Mouse (Mus musculus) kidney, embryonic 14.5 days (tissue): Measurements from ENCODE around the gene Astn2. TPM values are rescaled to one million over a fixed set of nuclear protein-coding genes. Genes with fewer than 3 reads are reported as not detected.

Experiments
- ATAC-seq: fragments of 200-750 bp; cut with Nextera tagmentation; 2 replicates; pipeline ENCODE4 v1.8.0; 2017; ENCODE audit warnings: moderate number of reproducible peaks, mild to moderate bottlenecking, moderate TSS enrichment, moderate library complexity; ENCODE audit not compliant: low FRiP score, low TSS enrichment
- H3K27ac ChIP-seq: fragments of 300-500 bp; sonication (generic); 2 replicates; pipeline ENCODE4 v1.5.1; 2014; ENCODE audit warnings: low read depth, mild to moderate bottlenecking, low read length, moderate library complexity, mixed read lengths
- H3K27me3 ChIP-seq: fragments of 300-500 bp; sonication (generic); 2 replicates; pipeline ENCODE4 v1.6.1; 2014; ENCODE audit warnings: mild to moderate bottlenecking, low read length; ENCODE audit not compliant: control insufficient read depth, insufficient read depth
- H3K36me3 ChIP-seq: fragments of 300-500 bp; sonication (generic); 2 replicates; pipeline ENCODE4 v1.6.1; 2014; ENCODE audit warnings: low read length, mixed read lengths; ENCODE audit not compliant: control insufficient read depth, insufficient read depth
- H3K4me1 ChIP-seq: fragments of 300-500 bp; sonication (generic); 2 replicates; pipeline ENCODE4 v1.6.1; 2014; ENCODE audit warnings: low read length, mixed read lengths; ENCODE audit not compliant: control insufficient read depth, insufficient read depth
- H3K4me2 ChIP-seq: fragments of 300-500 bp; sonication (generic); replicated peaks from 2 replicates; pipeline ENCODE4 v1.6.1; 2014; ENCODE audit warnings: low read depth, mild to moderate bottlenecking, low read length
- H3K4me3 ChIP-seq: fragments of 300-500 bp; sonication (generic); 2 replicates; pipeline ENCODE4 v1.5.1; 2014; ENCODE audit warnings: mild to moderate bottlenecking, low read length
- H3K9ac ChIP-seq: fragments of 300-500 bp; sonication (generic); 2 replicates; pipeline ENCODE4 v1.6.1; 2014; ENCODE audit warnings: low read depth, mild to moderate bottlenecking, low read length, moderate library complexity
- H3K9me3 ChIP-seq: fragments of 300-500 bp; sonication (generic); 2 replicates; pipeline ENCODE4 v1.6.1; 2016; ENCODE audit warnings: low read length; ENCODE audit not compliant: control insufficient read depth
- WGBS: fragments of 180-500 bp; shearing (Covaris S2); extraction: QIAGEN DNeasy Blood & Tissue Kit; methylation state at CpG from one replicate; pipeline ENCODE4 v1.1.7; 2014; 5-methylcytosine and 5-hydroxymethylcytosine counted together
- polyA plus RNA-seq: library from polyadenylated mRNA; unstranded; fragments of >200 nt; fragmentation: Nextera tagmentation; extraction: Ambion mirVana; gene quantifications from 2 replicates; pipeline ENCODE4 v1.2.1, GENCODE M21; 2014

Astn2 gene
- polyA plus RNA-seq, 1 experiment from 2014 or later = 0.60 TPM

DNA sequence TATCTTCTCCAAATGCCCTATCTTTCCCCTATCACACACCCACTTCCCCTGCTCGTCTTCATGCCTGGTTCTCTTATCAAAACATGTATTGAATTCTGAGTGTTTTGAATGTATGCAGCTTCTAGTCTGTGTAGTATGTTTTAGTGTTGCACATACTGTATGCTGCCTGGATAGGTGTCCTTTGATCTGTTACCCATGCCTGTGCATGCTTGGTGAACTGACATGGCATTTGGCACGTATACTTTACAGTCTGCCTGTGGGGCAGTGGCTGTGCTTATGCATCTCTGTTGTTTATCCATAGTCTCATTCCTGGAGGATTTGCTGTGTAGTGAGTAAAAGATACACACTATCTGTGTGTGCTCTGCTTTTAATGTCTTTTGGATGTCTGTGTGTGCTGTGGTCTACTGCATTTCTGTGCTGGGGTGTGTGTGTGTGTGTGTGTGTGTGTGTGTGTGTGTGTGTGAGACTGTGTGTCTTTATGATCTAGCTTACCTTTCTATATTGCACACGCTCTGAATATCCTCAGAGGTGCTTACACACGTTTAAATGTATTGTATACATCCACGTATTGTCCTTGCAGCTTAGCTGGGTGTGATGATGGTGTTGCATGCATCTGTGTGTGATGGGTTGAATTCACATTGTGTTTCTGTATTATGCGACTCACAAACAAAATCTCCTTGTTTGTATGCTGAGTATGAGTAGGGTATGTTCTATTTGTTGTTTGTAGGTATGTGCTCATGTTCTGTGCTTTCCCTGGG lies 908.5 kb downstream of the Astn2 start:
- no peak overlapping the region; the same call in 1 of the 2 replicates for H3K9ac ChIP-seq
- H3K9me3 ChIP-seq = no peaks in the 10 kb centered on the region
- H3K4me3 ChIP-seq = no peak overlapping the region
- H3K27me3 ChIP-seq = no peaks in the 10 kb centered on the region
- H3K27ac ChIP-seq = no peak overlapping the region
- H3K4me1 ChIP-seq = 0 out of 2 replicates have a peak, but pooled peaks cover 5% of the 10 kb centered on the region
- no peaks in the 10 kb centered on the region for H3K36me3 ChIP-seq
- WGBS = 60% methylated on average over 6 of the region's 6 CpGs
- no peak; the same call in 1 of the 2 replicates for ATAC-seq
- no peak overlapping the region for H3K4me2 ChIP-seq

DNA sequence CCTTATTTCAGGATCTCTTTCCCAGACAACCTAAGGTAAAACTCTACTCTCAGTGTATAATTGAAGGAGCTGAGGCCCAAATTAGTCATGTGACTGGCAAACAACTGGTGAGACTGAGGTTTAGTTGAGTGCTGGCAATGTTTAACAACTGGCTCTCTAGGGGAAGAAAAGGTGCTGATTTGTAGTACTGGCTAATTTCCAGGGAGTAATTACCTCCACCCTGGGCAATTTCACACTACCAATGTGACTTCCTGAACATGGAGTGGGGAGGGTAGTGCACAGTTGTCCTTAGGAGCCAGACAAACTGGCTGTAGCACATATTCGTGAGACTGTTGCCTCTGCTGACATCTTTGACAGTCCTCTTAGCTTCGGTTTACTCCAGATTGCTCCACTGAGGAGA lies 912.9 kb downstream of the Astn2 start:
- no peak for ATAC-seq
- 41% methylated on average over 2 of the region's 2 CpGs for WGBS
- H3K9me3 ChIP-seq = no peaks in the 10 kb centered on the region

GRCm38 (mm10) chr4:65489711-65490110 lies 914.7 kb downstream of the Astn2 start:
- ATAC-seq = no peak

More for the DNA sequence above, 912.9 kb downstream of the Astn2 start:
- 0 out of 2 replicates have a peak, but pooled peaks cover 5% of the 10 kb centered on the region for H3K4me1 ChIP-seq
- H3K27ac ChIP-seq = no peak overlapping the region
- no peak overlapping the region for H3K4me2 ChIP-seq
- no peaks in the 10 kb centered on the region for H3K27me3 ChIP-seq
- H3K36me3 ChIP-seq = no peaks in the 10 kb centered on the region
- no peak overlapping the region for H3K9ac ChIP-seq
- H3K4me3 ChIP-seq = no peak overlapping the region

GRCm38 (mm10) chr4:65481632-65482031 lies 922.8 kb downstream of the Astn2 start:
- H3K9me3 ChIP-seq = no peaks in the 10 kb centered on the region
- H3K4me3 ChIP-seq = no peak overlapping the region
- WGBS = 76% methylated on average over 5 of the region's 5 CpGs
- H3K4me1 ChIP-seq = no peaks in the 10 kb centered on the region
- H3K36me3 ChIP-seq = no peaks in the 10 kb centered on the region
- H3K27ac ChIP-seq = no peak overlapping the region
- H3K9ac ChIP-seq = no peak overlapping the region
- H3K27me3 ChIP-seq = no peaks in the 10 kb centered on the region
- ATAC-seq = no peak; the same call in 1 of the 2 replicates
- no peak overlapping the region for H3K4me2 ChIP-seq

More at GRCm38 (mm10) chr4:65489711-65490110, 914.7 kb downstream of the Astn2 start:
- H3K4me1 ChIP-seq = no peaks in the 10 kb centered on the region
- WGBS = 75% methylated on average over 3 of the region's 3 CpGs
- H3K9me3 ChIP-seq = no peaks in the 10 kb centered on the region
- H3K4me3 ChIP-seq = no peak overlapping the region
- no peak overlapping the region for H3K9ac ChIP-seq
- no peaks in the 10 kb centered on the region for H3K27me3 ChIP-seq
- no peaks in the 10 kb centered on the region for H3K36me3 ChIP-seq
- H3K27ac ChIP-seq = no peak overlapping the region
- no peak overlapping the region for H3K4me2 ChIP-seq

DNA sequence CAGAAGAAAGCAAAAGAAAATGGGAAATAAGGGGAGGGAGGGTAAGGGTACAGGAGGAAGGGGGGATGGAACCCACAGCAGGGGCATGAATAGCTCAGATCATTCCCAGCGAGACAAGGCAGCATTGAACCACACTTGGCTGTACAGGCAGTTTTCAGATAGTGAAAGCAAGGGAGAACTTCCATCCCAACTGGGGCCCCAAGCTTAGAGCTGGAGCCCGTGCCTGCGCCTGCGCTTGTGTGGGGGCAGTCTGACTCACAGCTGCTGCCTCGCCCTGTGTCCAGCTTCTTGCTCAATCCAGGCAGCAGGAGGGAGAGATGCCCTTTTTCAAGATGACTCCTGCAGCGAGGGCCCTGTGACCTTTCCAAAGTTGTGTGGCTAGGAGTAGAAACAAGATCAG lies 927.3 kb downstream of the Astn2 start:
- H3K27me3 ChIP-seq = no peaks in the 10 kb centered on the region
- no peaks in the 10 kb centered on the region for H3K4me1 ChIP-seq
- no peak overlapping the region for H3K27ac ChIP-seq
- no peaks in the 10 kb centered on the region for H3K9me3 ChIP-seq
- no peak overlapping the region for H3K4me3 ChIP-seq
- H3K9ac ChIP-seq = peak overlapping the region; percentile 12; the same call in 1 of the 2 replicates
- H3K4me2 ChIP-seq = no peak overlapping the region
- 33% methylated on average over 6 of the region's 6 CpGs for WGBS
- H3K36me3 ChIP-seq = no peaks in the 10 kb centered on the region
- ATAC-seq = no peak

DNA sequence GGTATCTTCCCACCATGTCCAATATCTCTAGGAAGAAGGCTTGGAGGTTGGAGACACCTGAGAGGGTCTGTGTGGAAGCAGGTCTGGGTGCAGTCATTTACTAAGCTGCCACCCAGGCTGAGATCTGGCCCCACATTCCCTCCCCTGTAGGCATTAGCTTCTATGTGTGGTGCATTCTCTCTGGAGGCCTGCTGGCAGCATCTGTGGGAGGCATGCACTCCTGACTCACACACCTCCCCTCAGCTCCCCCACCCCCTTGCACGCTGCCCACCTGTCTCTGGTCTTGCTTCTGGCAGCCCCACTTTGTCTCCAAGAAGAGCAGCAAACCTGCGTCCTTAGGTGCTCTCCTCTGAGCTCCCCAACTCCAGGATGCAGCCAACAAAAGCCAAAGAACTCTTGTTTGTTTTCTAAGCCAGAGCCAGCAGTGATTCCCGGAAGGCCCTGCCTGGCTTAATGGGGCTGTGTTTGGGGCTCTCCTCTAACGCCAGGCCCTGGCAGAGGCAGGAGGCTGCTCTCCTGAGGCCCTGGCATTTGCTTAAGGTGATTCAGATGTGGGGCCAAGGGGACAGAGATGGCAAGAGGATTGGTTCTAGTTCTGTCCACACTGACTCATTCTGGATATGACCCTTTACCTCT lies 928.4 kb downstream of the Astn2 start:
- H3K27ac ChIP-seq = no peak overlapping the region
- no peaks in the 10 kb centered on the region for H3K4me1 ChIP-seq
- H3K9me3 ChIP-seq = no peaks in the 10 kb centered on the region
- no peak overlapping the region for H3K4me2 ChIP-seq
- H3K27me3 ChIP-seq = no peaks in the 10 kb centered on the region
- H3K4me3 ChIP-seq = no peak overlapping the region
- H3K36me3 ChIP-seq = no peaks in the 10 kb centered on the region
- 63% methylated on average over 4 of the region's 4 CpGs for WGBS
- H3K9ac ChIP-seq = no peak overlapping the region
- no peak for ATAC-seq

DNA sequence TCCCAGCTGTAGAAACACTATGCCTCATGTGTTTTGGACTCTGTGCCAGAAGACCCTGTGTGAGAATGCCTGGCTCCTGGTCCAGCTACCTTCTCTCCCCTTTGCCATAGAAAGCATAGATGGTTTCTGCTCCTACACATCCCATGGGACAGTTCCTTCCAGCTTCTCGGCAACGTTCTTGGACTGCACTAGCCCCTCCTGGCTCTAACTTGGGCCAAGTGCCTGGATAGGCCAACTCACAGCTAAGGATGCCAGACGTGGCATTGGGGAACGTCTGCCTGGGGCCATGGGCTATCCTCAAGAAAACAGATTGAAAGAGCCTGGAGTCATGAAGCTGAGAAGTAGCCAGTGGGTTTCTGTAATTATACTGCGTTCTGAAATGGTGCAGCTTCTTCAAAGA lies 931.3 kb downstream of the Astn2 start:
- 65% methylated on average over 5 of the region's 5 CpGs for WGBS
- H3K4me1 ChIP-seq = no peaks in the 10 kb centered on the region
- no peak for ATAC-seq

GRCm38 (mm10) chr4:65449171-65449570 lies 955.2 kb downstream of the Astn2 start:
- Histone ChIP-seq H3K4me1 (no peaks in the 10 kb centered on the region), H3K9ac (no peak overlapping the region), H3K27ac (no peak overlapping the region), H3K27me3 (no peaks in the 10 kb centered on the region), H3K4me2 (no peak overlapping the region), H3K36me3 (no peaks in the 10 kb centered on the region), H3K9me3 (no peaks in the 10 kb centered on the region), H3K4me3 (no peak overlapping the region)
- WGBS = 81% methylated on average over 4 of the region's 4 CpGs
- ATAC-seq = no peak

More for the DNA sequence above, 931.3 kb downstream of the Astn2 start:
- no peak overlapping the region for H3K9ac ChIP-seq
- H3K4me3 ChIP-seq = no peak overlapping the region
- no peak overlapping the region for H3K27ac ChIP-seq
- no peaks in the 10 kb centered on the region for H3K36me3 ChIP-seq
- H3K27me3 ChIP-seq = no peaks in the 10 kb centered on the region
- no peak overlapping the region for H3K4me2 ChIP-seq
- H3K9me3 ChIP-seq = no peaks in the 10 kb centered on the region

DNA sequence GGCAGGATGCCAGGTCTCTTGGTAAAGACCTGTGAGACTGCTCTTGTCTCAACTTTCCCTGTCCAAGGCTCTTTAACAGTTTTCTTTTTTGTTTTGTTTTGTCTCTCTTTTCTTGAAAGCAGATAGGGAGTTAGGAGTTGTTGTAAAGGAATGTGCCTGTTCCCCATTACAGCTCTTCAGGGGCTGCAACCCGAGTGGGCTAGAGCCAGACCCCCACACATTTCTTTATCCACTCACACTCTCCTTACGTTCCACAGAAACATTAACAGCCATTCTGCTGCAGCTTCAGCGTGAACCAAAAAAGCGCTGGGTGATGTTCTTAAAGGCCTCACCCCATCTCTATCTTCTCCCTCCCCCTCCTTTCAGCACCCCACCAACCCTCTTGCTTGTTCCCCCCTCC lies 962.7 kb downstream of the Astn2 start:
- Histone ChIP-seq H3K27ac (no peak overlapping the region), H3K4me3 (no peak overlapping the region), H3K9me3 (no peaks in the 10 kb centered on the region), H3K36me3 (no peaks in the 10 kb centered on the region), H3K27me3 (no peaks in the 10 kb centered on the region), H3K4me2 (no peak overlapping the region), H3K9ac (no peak overlapping the region), H3K4me1 (no peaks in the 10 kb centered on the region)
- WGBS = 55% methylated on average over 4 of the region's 4 CpGs
- no peak for ATAC-seq
